Mouse (Mus musculus): ENCODE measurements around the gene Ankef1. TPM values are rescaled to one million over a fixed set of nuclear protein-coding genes. Genes with fewer than 3 reads are reported as not detected.

The Ankef1 gene
- polyA plus RNA-seq, 1 experiment, result 0.51 TPM

DNA sequence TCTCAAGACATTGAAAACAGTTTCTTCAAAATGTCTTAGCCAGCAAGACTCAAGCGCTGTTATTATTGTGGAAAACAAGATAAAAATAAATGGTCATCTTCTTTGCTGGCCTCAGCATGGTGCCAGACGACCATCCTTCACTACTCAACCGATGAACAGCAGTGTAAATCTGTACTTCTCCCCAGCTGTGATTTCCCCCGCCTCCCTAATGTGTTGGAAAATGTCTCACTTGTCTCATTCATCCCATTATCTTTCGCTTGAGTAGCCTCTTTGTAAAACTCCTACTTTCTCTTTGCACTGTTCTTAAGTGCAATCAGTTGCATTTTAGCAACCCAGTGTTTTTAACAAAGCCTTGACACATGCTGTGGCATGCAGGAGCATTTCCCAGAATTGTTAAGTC lies 9.4 kb downstream of the Ankef1 start:
- Histone ChIP-seq H3K27ac (ENCODE audit: insufficient read depth, low read length) (no peak overlapping the region), H3K4me3 (ENCODE audit: insufficient read depth, low read length) (no peak overlapping the region), H3K4me1 (ENCODE audit: control insufficient read depth, insufficient read depth, low read length) (no peaks in the 10 kb centered on the region)
- TF ChIP-seq CTCF (IDR thresholded peaks at IDR 0.05; ENCODE audit: borderline replicate concordance, insufficient read depth, low read length) (no peak), POLR2A (IDR thresholded peaks at IDR 0.05; ENCODE audit: low read depth, low read length) (no peak)

DNA sequence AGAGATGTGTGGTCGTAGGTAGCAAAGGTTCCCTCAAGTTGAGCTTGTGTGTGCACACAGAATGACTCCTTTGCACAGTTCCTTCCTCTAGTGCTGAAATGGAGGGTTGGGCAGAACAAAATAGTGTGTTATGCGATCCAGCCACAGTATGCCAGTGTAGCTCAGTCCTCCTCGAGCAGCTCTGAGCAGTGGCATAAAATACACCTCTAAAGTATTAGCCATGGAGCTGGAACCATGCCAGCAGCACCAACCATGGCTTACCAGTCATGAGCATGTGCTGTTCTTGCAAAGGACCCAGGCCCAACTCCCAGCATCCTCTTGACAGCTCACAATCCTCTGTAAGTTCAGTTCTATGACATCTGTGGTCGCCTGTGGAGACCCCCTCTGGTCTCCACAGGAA lies 10.0 kb downstream of the Ankef1 start:
- Histone ChIP-seq H3K4me3 (ENCODE audit: insufficient read depth, low read length) (no peak overlapping the region), H3K27ac (ENCODE audit: insufficient read depth, low read length) (no peak overlapping the region), H3K4me1 (ENCODE audit: control insufficient read depth, insufficient read depth, low read length) (no peaks in the 10 kb centered on the region)
- no peak for TF ChIP-seq CTCF (IDR thresholded peaks at IDR 0.05; ENCODE audit: borderline replicate concordance, insufficient read depth, low read length)
- no peak for TF ChIP-seq POLR2A (IDR thresholded peaks at IDR 0.05; ENCODE audit: low read depth, low read length)

DNA sequence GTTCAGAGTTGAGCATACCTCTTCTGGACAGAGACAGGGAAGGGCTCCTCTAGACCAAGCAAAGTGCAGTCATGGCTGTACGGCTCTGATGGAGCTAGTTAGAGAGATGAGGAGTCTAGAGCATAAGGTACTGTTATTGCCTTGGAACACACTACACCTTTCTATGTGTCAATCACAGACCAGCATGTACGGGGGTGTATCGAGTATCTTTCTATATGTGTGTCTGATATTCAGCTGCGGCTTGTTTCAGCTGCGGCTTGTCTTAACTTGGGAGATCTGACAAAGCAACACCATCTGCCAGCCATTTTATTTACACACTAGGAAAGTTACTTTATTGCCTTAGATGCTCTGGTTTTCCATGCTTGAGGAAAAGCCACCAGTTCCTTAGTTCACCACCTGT lies 11.1 kb downstream of the Ankef1 start:
- no peak overlapping the region for H3K27ac ChIP-seq (ENCODE audit: insufficient read depth, low read length)
- H3K4me1 ChIP-seq (ENCODE audit: control insufficient read depth, insufficient read depth, low read length), result no peaks in the 10 kb centered on the region
- no peak for TF ChIP-seq CTCF (IDR thresholded peaks at IDR 0.05; ENCODE audit: borderline replicate concordance, insufficient read depth, low read length)
- no peak overlapping the region for H3K4me3 ChIP-seq (ENCODE audit: insufficient read depth, low read length)

DNA sequence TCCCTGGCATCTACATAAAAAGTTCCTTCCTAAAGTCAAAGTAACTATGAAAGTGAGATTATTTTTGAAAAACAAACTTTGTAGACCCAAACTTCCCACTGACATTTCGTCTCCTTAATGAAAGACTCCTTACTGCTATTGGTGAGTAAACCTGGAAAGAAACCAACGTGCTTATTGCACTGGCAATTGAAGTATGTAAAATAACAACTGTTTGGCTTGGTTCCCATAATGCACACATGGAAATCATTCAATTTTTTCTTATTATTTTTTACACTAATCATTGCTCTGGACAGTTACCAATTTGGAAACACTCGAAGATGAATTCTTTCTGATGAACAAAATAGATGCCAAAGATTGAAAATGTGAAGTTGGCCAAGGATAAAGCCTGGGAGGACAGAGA lies 12.1 kb downstream of the Ankef1 start:
- Histone ChIP-seq H3K4me1 (ENCODE audit: control insufficient read depth, insufficient read depth, low read length) (no peaks in the 10 kb centered on the region), H3K4me3 (ENCODE audit: insufficient read depth, low read length) (no peak overlapping the region), H3K27ac (ENCODE audit: insufficient read depth, low read length) (no peak overlapping the region)
- TF ChIP-seq CTCF (IDR thresholded peaks at IDR 0.05; ENCODE audit: borderline replicate concordance, insufficient read depth, low read length), result no peak
- TF ChIP-seq POLR2A (IDR thresholded peaks at IDR 0.05; ENCODE audit: low read depth, low read length), result no peak

DNA sequence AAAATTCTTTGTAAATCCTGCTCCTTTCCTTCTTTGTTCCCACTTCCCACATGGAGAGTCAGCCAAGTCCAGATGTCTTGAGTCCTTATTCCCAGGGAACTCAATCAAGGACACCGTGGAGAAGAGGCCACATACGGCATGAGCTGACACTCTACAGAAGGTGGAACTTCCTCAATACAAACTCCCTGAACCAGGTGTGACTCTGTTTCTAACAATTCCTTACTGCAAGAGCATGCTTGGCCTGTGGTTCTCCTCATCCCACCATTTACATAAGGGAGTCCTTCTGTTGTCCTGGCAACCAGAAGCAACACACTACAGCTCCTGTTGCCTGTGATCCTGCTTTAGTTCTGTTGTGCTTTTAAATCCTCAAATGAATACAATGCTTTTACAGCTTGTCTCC lies 13.8 kb downstream of the Ankef1 start:
- Histone ChIP-seq H3K4me3 (ENCODE audit: insufficient read depth, low read length) (no peak overlapping the region), H3K4me1 (ENCODE audit: control insufficient read depth, insufficient read depth, low read length) (no peaks in the 10 kb centered on the region)
- TF ChIP-seq CTCF (IDR thresholded peaks at IDR 0.05; ENCODE audit: borderline replicate concordance, insufficient read depth, low read length), result no peak

DNA sequence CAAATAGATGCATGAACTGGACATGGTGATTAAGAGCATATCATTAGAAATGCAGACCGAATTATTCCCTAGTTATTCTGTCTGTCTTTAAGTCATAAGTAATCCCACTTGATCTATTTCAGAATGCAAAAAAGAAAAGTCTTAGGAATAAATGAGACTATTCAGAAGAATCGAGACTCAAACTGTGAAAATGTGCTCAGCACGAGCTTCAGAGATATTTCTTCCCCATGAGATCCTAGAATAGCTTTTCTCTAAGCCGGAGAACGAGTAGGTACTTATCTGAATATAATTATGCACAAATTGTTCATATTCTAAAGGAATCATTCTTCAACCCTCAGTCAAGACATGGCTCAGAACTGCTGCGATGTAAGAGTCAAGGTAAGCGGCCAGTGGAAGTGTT lies 27.2 kb downstream of the Ankef1 start:
- Histone ChIP-seq H3K4me1 (ENCODE audit: control insufficient read depth, insufficient read depth, low read length) (no peaks in the 10 kb centered on the region), H3K4me3 (ENCODE audit: insufficient read depth, low read length) (no peak overlapping the region), H3K27ac (ENCODE audit: insufficient read depth, low read length) (no peak overlapping the region)
- no peak for TF ChIP-seq CTCF (IDR thresholded peaks at IDR 0.05; ENCODE audit: borderline replicate concordance, insufficient read depth, low read length)
- no peak for TF ChIP-seq POLR2A (IDR thresholded peaks at IDR 0.05; ENCODE audit: low read depth, low read length)

More for the DNA sequence above, 13.8 kb downstream of the Ankef1 start:
- no peak overlapping the region for H3K27ac ChIP-seq (ENCODE audit: insufficient read depth, low read length)

DNA sequence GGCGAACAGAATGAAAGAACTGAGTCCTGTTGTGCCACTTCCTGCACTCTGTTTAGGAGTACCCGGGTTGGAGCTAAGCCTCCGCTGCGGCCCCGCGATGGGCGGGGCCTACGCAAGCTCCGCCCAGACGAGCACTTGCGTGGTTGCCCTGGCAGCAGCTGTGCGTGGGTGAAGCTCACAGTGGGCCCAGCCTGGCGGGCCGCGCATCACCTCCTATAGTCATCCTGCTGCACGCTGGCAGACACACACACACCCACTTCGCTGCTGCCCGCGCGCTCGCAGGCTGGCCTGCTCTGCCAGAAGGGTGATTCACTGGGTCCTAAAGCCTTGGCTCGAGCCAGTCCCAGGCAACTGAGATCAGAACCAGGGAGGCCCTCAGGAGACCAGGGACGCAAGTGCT lies 30.3 kb downstream of the Ankef1 start:
- TF ChIP-seq POLR2A (IDR thresholded peaks at IDR 0.05; ENCODE audit: low read depth, low read length), result peak; percentile 47; the same call in 1 of the 2 replicates
- no peak for TF ChIP-seq CTCF (IDR thresholded peaks at IDR 0.05; ENCODE audit: borderline replicate concordance, insufficient read depth, low read length)
- Histone ChIP-seq H3K4me1 (ENCODE audit: control insufficient read depth, insufficient read depth, low read length) (no peaks in the 10 kb centered on the region), H3K4me3 (ENCODE audit: insufficient read depth, low read length) (peak overlapping the region; percentile 10), H3K27ac (ENCODE audit: insufficient read depth, low read length) (no peak overlapping the region)

DNA sequence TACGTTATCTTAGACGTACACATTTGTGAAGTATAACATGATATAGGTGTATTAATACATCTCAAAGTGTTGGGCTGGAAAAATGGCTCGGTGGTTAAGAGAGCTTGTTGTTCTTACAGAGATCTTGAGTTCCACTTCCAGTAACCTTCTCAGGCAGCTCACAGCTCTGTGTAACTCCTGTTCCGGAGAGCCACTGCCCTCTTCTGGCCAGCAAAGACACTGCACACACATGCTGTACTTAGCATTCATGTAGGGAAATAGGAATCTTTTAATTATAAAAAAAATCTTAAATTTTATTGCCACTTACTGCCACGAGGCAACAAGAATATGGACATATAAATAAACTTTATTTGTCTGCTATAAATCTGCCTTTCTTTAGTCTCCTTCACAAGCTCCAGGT lies 56.3 kb downstream of the Ankef1 start:
- H3K27ac ChIP-seq (ENCODE audit: insufficient read depth, low read length), result no peak overlapping the region
- TF ChIP-seq POLR2A (IDR thresholded peaks at IDR 0.05; ENCODE audit: low read depth, low read length) (no peak), CTCF (IDR thresholded peaks at IDR 0.05; ENCODE audit: borderline replicate concordance, insufficient read depth, low read length) (peak; percentile 39; the same call in 1 of the 2 replicates)

DNA sequence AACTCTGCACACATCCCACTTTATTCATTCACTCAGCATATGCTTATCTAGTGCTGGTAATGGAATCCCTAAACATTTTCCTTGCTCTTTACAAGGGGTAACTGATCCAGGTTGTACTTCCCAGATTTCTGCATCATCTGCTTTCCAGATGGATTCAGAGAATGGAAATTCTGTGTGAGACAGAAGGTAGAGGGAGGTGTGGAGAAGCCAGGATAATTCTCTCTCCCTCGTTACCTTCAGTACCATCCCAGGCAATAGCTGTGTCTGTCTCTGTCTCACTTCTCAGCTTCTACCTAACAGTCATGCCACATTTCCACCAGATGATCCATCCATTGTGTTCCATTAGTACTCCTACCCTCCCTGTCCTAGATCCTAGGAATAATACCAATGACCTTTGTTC lies 60.6 kb downstream of the Ankef1 start:
- no peak for TF ChIP-seq POLR2A (IDR thresholded peaks at IDR 0.05; ENCODE audit: low read depth, low read length)
- TF ChIP-seq CTCF (IDR thresholded peaks at IDR 0.05; ENCODE audit: borderline replicate concordance, insufficient read depth, low read length), result no peak
- Histone ChIP-seq H3K27ac (ENCODE audit: insufficient read depth, low read length) (no peak overlapping the region), H3K4me1 (ENCODE audit: control insufficient read depth, insufficient read depth, low read length) (no peaks in the 10 kb centered on the region), H3K4me3 (ENCODE audit: insufficient read depth, low read length) (no peak overlapping the region)

More for the DNA sequence above, 56.3 kb downstream of the Ankef1 start:
- Histone ChIP-seq H3K4me3 (ENCODE audit: insufficient read depth, low read length) (no peak overlapping the region), H3K4me1 (ENCODE audit: control insufficient read depth, insufficient read depth, low read length) (no peaks in the 10 kb centered on the region)

DNA sequence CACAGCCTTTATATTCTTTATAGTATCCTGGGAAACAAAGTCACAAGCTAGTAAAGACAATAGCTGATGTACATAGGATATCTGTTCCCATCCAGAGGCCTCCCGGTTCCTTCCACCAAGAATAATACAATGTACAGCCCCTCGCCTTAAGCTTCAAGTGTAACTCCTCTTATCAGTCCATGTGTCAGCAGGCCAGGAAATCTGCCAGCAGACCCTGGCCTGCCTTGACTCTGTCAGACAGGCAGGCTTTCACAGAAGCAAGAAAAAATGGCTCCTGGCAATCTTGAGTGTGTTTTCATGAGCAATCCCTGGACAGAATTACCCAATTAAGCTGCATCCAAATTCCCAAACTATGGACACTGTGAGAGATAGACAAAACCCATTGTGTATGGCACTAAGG lies 69.1 kb downstream of the Ankef1 start:
- no peaks in the 10 kb centered on the region for H3K4me1 ChIP-seq (ENCODE audit: control insufficient read depth, insufficient read depth, low read length)
- no peak overlapping the region for H3K27ac ChIP-seq (ENCODE audit: insufficient read depth, low read length)
- TF ChIP-seq CTCF (IDR thresholded peaks at IDR 0.05; ENCODE audit: borderline replicate concordance, insufficient read depth, low read length), result no peak
- no peak for TF ChIP-seq POLR2A (IDR thresholded peaks at IDR 0.05; ENCODE audit: low read depth, low read length)
- H3K4me3 ChIP-seq (ENCODE audit: insufficient read depth, low read length), result no peak overlapping the region

DNA sequence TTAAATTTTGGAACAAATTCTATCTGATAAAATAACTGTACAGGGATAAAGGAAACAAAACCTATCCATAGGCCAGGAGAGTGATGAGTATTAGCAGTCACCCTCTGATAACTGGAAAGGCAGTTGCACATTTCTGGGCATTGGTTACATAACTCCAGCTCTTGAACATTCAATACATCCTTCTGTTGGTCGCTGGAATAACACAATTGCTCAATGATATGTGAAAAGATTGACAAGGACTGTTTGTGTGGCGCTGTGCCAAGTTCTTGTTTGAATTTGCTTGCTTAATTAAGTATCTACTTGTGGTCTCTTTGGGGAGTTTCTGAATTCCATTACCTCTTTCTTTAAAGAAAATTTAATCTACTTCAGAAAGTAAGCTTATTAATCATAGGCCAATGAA lies 81.1 kb downstream of the Ankef1 start:
- no peaks in the 10 kb centered on the region for H3K4me1 ChIP-seq (ENCODE audit: control insufficient read depth, insufficient read depth, low read length)
- H3K27ac ChIP-seq (ENCODE audit: insufficient read depth, low read length), result no peak overlapping the region
- TF ChIP-seq POLR2A (IDR thresholded peaks at IDR 0.05; ENCODE audit: low read depth, low read length), result no peak
- TF ChIP-seq CTCF (IDR thresholded peaks at IDR 0.05; ENCODE audit: borderline replicate concordance, insufficient read depth, low read length), result no peak
- no peak overlapping the region for H3K4me3 ChIP-seq (ENCODE audit: insufficient read depth, low read length)

All from embryonic fibroblast, embryonic 13.5 days (primary cell).